Mouse (Mus musculus) thymus, adult 2 months (tissue): ENCODE results near the gene Sesn1. TPM values are rescaled to one million over a fixed set of nuclear protein-coding genes. Genes with fewer than 3 reads are reported as not detected.

Experiments
- DNase-seq: peaks from one replicate; pipeline ENCODE4 v3.0.0; 2021
- H3K27ac ChIP-seq: fragments of 200-500 bp; 2 replicates; pipeline ENCODE4 v1.5.1; 2012; ENCODE audit warnings: low read length, control low read depth; ENCODE audit not compliant: control insufficient read depth, insufficient read depth
- H3K27me3 ChIP-seq: fragments of 200-500 bp; 2 replicates; pipeline ENCODE4 v1.6.1; 2012; ENCODE audit warnings: mild to moderate bottlenecking, low read length, moderate library complexity, mixed read lengths; ENCODE audit not compliant: control insufficient read depth, insufficient read depth
- H3K36me3 ChIP-seq: fragments of 200-500 bp; 2 replicates; pipeline ENCODE4 v1.6.1; 2012; ENCODE audit warnings: mild to moderate bottlenecking, low read length, moderate library complexity; ENCODE audit not compliant: control insufficient read depth, insufficient read depth
- H3K4me1 ChIP-seq: fragments of 200-500 bp; replicated peaks from 2 replicates; pipeline ENCODE4 v1.6.1; 2012; ENCODE audit warnings: low read length; ENCODE audit not compliant: control insufficient read depth, insufficient read depth
- H3K4me3 ChIP-seq: fragments of 200-500 bp; 2 replicates; pipeline ENCODE4 v1.5.1; 2012; ENCODE audit warnings: mild to moderate bottlenecking, low read length, control low read depth, moderate library complexity; ENCODE audit not compliant: control insufficient read depth, insufficient read depth
- CTCF ChIP-seq: fragments of 200-500 bp; IDR thresholded peaks from 2 replicates; pipeline ENCODE4 v1.5.1; 2012; ENCODE audit warnings: mild to moderate bottlenecking, control low read depth, low read length, moderate library complexity, borderline replicate concordance; ENCODE audit not compliant: control insufficient read depth, poor library complexity, insufficient read depth; ENCODE audit errors: extremely low read depth
- POLR2A ChIP-seq: fragments of 200-500 bp; IDR thresholded peaks from 2 replicates; pipeline ENCODE4 v1.6.1; 2012; ENCODE audit warnings: mild to moderate bottlenecking, low read length, control low read depth, moderate library complexity; ENCODE audit not compliant: control insufficient read depth, poor library complexity, insufficient read depth; ENCODE audit errors: extremely low read depth
- WGBS: fragments of 180-500 bp; shearing (Covaris S2); methylation state at CpG from one replicate; pipeline ENCODE4 v1.1.7; 2018; 5-methylcytosine and 5-hydroxymethylcytosine counted together
- polyA plus RNA-seq: library from polyadenylated mRNA; depleted of rRNA; stranded (reverse); fragments of >200 nt; gene quantifications from 2 replicates; pipeline ENCODE4 v1.2.3, GENCODE M21; 2012

The Sesn1 gene
- polyA plus RNA-seq, 1 experiment: 51.7 TPM

GRCm38 (mm10) chr10:41838911-41839310 lies 29.2 kb downstream of the Sesn1 start:
- no peak overlapping the region for H3K4me3 ChIP-seq
- no peaks in the 10 kb centered on the region for H3K4me1 ChIP-seq
- H3K27ac ChIP-seq: no peak overlapping the region
- WGBS: 89% methylated on average over 4 of the region's 4 CpGs
- H3K36me3 ChIP-seq: no peaks in the 10 kb centered on the region
- DNase-seq: no peak
- TF ChIP-seq POLR2A (no peak), CTCF (no peak)
- H3K27me3 ChIP-seq: no peaks in the 10 kb centered on the region

GRCm38 (mm10) chr10:41847737-41848136 lies 38.0 kb downstream of the Sesn1 start:
- TF ChIP-seq CTCF: no peak
- TF ChIP-seq POLR2A: no peak
- Histone ChIP-seq H3K4me3 (no peak overlapping the region), H3K27ac (no peak overlapping the region), H3K4me1 (no peaks in the 10 kb centered on the region), H3K36me3 (no peaks in the 10 kb centered on the region), H3K27me3 (no peaks in the 10 kb centered on the region)
- 98% methylated on average over 8 of the region's 8 CpGs for WGBS
- no peak for DNase-seq

GRCm38 (mm10) chr10:41848721-41849120 lies 39.0 kb downstream of the Sesn1 start:
- H3K27me3 ChIP-seq: no peaks in the 10 kb centered on the region; the same call in 1 of the 2 replicates
- H3K4me1 ChIP-seq: no peaks in the 10 kb centered on the region
- H3K4me3 ChIP-seq: no peak overlapping the region
- no peaks in the 10 kb centered on the region for H3K36me3 ChIP-seq
- TF ChIP-seq POLR2A (no peak), CTCF (no peak)
- no peak for DNase-seq
- H3K27ac ChIP-seq: no peak overlapping the region
- WGBS: 94% methylated on average over 2 of the region's 2 CpGs

GRCm38 (mm10) chr10:41859820-41860219 lies 50.1 kb downstream of the Sesn1 start:
- Histone ChIP-seq H3K36me3 (no peaks in the 10 kb centered on the region), H3K27me3 (no peaks in the 10 kb centered on the region), H3K4me1 (no peaks in the 10 kb centered on the region), H3K27ac (no peak overlapping the region), H3K4me3 (no peak overlapping the region)
- DNase-seq: no peak
- TF ChIP-seq POLR2A (no peak), CTCF (no peak)

- H3K27me3 ChIP-seq: no peaks in the 10 kb centered on the region
- DNase-seq: no peak
- 90% methylated on average over 2 of the region's 2 CpGs for WGBS
Observed at GRCm38 (mm10) chr10:41860275-41860688, 50.5 kb downstream of the Sesn1 start.

GRCm38 (mm10) chr10:41863053-41863452 lies 53.3 kb downstream of the Sesn1 start:
- H3K4me3 ChIP-seq: no peak overlapping the region
- H3K4me1 ChIP-seq: peaks cover 2% of the 10 kb centered on the region
- 54% methylated on average over 2 of the region's 2 CpGs for WGBS
- TF ChIP-seq CTCF (no peak), POLR2A (no peak)
- no peaks in the 10 kb centered on the region for H3K27me3 ChIP-seq
- no peak for DNase-seq
- no peaks in the 10 kb centered on the region for H3K36me3 ChIP-seq
- no peak overlapping the region for H3K27ac ChIP-seq

More at GRCm38 (mm10) chr10:41860275-41860688, 50.5 kb downstream of the Sesn1 start:
- no peak for TF ChIP-seq POLR2A
- no peak for TF ChIP-seq CTCF
- Histone ChIP-seq H3K4me3 (no peak overlapping the region), H3K27ac (no peak overlapping the region), H3K4me1 (no peaks in the 10 kb centered on the region), H3K36me3 (no peaks in the 10 kb centered on the region)

GRCm38 (mm10) chr10:41866069-41866837 lies 56.5 kb downstream of the Sesn1 start:
- Histone ChIP-seq H3K4me1 (peaks cover 9% of the 10 kb centered on the region), H3K36me3 (no peaks in the 10 kb centered on the region), H3K27ac (no peak overlapping the region), H3K27me3 (no peaks in the 10 kb centered on the region), H3K4me3 (no peak overlapping the region)
- TF ChIP-seq CTCF: no peak
- TF ChIP-seq POLR2A: no peak
- no peak for DNase-seq
- 92% methylated on average over 3 of the region's 3 CpGs for WGBS
